Mouse (Mus musculus) erythroblast, embryonic 14.5 days (primary cell): ENCODE measurements around the gene Arhgap1.

Source experiments
- GATA1 ChIP-seq: IDR thresholded peaks from 2 replicates; pipeline ENCODE4 v1.6.1; 2012; ENCODE audit warnings: low read length, inconsistent platforms, mixed read lengths
- TAL1 ChIP-seq: IDR thresholded peaks from 3 replicates; pipeline ENCODE4 v1.6.1; 2012; ENCODE audit warnings: low read length, inconsistent platforms, mixed read lengths

- TF ChIP-seq GATA1 (no peak), TAL1 (no peak)
Observed at GRCm38 (mm10) chr2:91642825-91643415, 6.7 kb upstream of the Arhgap1 start.
